Mouse (Mus musculus): ENCODE results near the gene Haghl. TPM values are rescaled to one million over a fixed set of nuclear protein-coding genes. Genes with fewer than 3 reads are reported as not detected.

Haghl gene
- polyA plus RNA-seq, 1 experiment: 47.3 TPM

- DNase-seq (ENCODE audit: low read depth): no peak
These were observed 1.5 kb upstream of the Haghl start for GRCm38 (mm10) chr17:25786781-25787504.

- DNase-seq (ENCODE audit: low read depth): no peak
These were observed 807 bp upstream of the Haghl start, which contains the start of gene Ccdc78 for GRCm38 (mm10) chr17:25786280-25786679. Ccdc78 (plus strand) TSS chr17:25786580.

GRCm38 (mm10) chr17:25783861-25784574, 1.5 kb downstream of the Haghl start:
- DNase-seq (ENCODE audit: low read depth): no peak

- no peak for DNase-seq (ENCODE audit: low read depth)
These were observed 2.4 kb downstream of the Haghl start for GRCm38 (mm10) chr17:25783086-25783485.

- DNase-seq (ENCODE audit: low read depth): no peak
These were observed 4.1 kb downstream of the Haghl start for GRCm38 (mm10) chr17:25781339-25781738.

- no peak for DNase-seq (ENCODE audit: low read depth)
These were observed 7.5 kb downstream of the Haghl start for GRCm38 (mm10) chr17:25777948-25778347.

GRCm38 (mm10) chr17:25775318-25776062, 10.0 kb downstream of the Haghl start:
- DNase-seq (ENCODE audit: low read depth): no peak

- DNase-seq (ENCODE audit: low read depth): peak; percentile 72
These were observed 11.8 kb downstream of the Haghl start, which contains the start of gene Narfl for GRCm38 (mm10) chr17:25773549-25774120. Narfl (plus strand) TSS chr17:25773776.

- no peak for DNase-seq (ENCODE audit: low read depth)
These were observed 16.1 kb downstream of the Haghl start for GRCm38 (mm10) chr17:25769331-25769730.

GRCm38 (mm10) chr17:25765886-25766285, 19.6 kb downstream of the Haghl start:
- no peak for DNase-seq (ENCODE audit: low read depth)

GRCm38 (mm10) chr17:25762591-25762990, 22.9 kb downstream of the Haghl start:
- DNase-seq (ENCODE audit: low read depth): no peak

- no peak for DNase-seq (ENCODE audit: low read depth)
These were observed 23.9 kb downstream of the Haghl start for GRCm38 (mm10) chr17:25761561-25761970.

GRCm38 (mm10) chr17:25760148-25760547, 25.3 kb downstream of the Haghl start:
- DNase-seq (ENCODE audit: low read depth): no peak

GRCm38 (mm10) chr17:25757691-25758090, 27.8 kb downstream of the Haghl start:
- DNase-seq (ENCODE audit: low read depth): no peak

- DNase-seq (ENCODE audit: low read depth): no peak
These were observed 28.9 kb downstream of the Haghl start for GRCm38 (mm10) chr17:25756378-25757242.

GRCm38 (mm10) chr17:25755627-25756377, 29.7 kb downstream of the Haghl start:
- no peak for DNase-seq (ENCODE audit: low read depth)

- DNase-seq (ENCODE audit: low read depth): no peak
These were observed 30.4 kb downstream of the Haghl start for GRCm38 (mm10) chr17:25755086-25755485.

- no peak for DNase-seq (ENCODE audit: low read depth)
These were observed 31.2 kb downstream of the Haghl start, which contains the start of gene Msln for GRCm38 (mm10) chr17:25754241-25754640. Msln (minus strand) TSS chr17:25754378.

- DNase-seq (ENCODE audit: low read depth): no peak
These were observed 34.0 kb downstream of the Haghl start for GRCm38 (mm10) chr17:25751446-25751845.

GRCm38 (mm10) chr17:25749314-25749713, 36.2 kb downstream of the Haghl start:
- no peak for DNase-seq (ENCODE audit: low read depth)

All from gonadal fat pad, adult 2 months (tissue).